Mouse (Mus musculus) B cell, adult 2 months (primary cell): ENCODE data around the gene Senp5.
"Not testable (repeated sequence)": the region's sequence is repeated elsewhere in the genome, so short reads cannot be mapped to it uniquely, and the experiment has no call there.

Experiments
- DNase-seq, 2 experiments: peaks; one replicate each; pipeline ENCODE4 v3.0.0; 2022

Gene Senp5

DNA sequence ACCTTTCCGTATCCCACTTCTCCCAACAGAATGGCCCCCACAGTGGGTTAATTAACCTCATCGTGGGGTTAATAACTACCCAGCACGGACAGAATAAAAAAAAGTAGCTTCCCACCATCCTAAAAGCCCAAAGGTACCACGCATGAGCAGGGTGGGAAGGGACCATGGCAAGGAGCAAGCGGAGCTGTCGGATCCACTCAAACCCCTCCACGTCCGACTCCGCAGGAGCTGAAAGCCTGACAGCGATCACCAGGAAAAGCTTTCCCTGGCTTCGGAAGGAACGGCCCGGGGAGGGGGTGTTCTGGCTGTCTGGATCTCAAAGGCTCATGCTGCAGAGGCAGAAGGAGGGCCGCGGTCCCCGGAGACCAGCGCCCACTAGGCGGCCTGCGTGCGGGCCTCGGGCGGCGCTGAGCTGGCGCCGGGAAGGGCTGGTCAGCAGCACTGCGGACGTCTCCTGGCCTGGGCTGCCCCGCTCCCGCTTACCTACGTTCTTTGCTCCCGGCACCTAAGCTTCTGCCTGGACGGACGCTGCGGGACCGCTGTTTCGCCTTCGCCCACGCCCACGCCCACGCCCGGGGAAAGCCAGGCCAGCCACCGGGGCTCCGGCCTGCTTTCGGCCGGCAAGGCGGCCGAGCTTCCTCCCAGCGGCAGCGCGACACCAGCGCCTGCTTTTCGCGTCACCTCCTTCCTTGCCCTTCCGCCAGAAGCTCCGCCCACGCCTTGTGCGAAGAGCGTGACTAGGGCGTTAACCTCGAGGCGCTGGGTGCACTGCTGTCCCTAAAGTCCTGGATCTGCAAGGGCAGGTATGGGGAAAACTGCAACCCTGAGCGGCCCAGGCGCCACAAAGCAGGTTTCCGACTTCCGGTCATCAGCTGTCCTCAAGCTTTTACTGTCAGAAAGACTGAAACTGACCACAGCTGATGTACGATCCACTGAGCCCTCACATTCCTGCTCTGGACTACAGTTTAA lies at the start of gene Senp5:
Gene Senp5, minus strand, starts transcription at position 779 of the 969 bp plus-strand sequence.
- peak; percentile 88 to 89 for DNase-seq

DNA sequence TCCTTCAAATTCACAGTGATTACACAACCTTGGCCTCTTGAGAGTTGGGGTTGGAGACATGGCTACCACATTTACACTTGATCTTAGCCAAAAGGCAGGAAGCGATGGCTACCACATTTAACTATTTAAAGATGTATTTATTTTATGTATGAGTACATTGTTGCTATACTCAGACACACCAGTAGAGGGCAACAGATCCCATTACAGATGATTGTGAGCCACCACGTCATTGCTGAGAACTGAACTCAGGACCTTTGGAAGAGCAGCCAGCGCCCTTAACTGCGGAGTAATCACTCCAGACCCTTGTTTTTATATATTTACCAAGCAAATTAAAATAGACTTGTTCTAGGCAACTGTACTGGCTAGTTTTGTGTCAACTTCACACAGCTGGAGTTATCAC lies 39.3 kb upstream of the Senp5 start:
- DNase-seq = no peak

DNA sequence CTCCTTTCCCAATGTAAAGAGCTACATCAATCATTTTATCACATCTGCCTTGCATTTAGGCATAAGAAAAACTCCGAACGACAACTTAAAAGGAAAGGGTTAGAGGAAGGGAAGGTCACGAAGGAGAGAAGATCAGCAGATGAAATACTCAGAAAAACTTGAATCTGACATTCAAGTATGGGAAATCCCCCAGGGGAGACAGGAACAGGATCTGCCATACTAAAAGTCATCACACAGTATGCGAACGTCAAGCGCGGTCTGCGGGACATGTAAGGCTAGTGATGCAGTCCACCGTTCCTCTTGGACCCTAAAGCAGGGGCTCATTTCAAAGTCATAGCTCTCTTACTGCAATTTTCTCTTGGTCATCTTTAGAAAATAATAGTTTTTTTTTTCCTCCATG lies 16.6 kb upstream of the Senp5 start:
- no peak for DNase-seq

GRCm38 (mm10) chr16:32010330-32010729 lies 7.2 kb upstream of the Senp5 start:
- no peak for DNase-seq

- no peak for DNase-seq
Observed at GRCm38 (mm10) chr16:32009913-32010312, 6.8 kb upstream of the Senp5 start.

DNA sequence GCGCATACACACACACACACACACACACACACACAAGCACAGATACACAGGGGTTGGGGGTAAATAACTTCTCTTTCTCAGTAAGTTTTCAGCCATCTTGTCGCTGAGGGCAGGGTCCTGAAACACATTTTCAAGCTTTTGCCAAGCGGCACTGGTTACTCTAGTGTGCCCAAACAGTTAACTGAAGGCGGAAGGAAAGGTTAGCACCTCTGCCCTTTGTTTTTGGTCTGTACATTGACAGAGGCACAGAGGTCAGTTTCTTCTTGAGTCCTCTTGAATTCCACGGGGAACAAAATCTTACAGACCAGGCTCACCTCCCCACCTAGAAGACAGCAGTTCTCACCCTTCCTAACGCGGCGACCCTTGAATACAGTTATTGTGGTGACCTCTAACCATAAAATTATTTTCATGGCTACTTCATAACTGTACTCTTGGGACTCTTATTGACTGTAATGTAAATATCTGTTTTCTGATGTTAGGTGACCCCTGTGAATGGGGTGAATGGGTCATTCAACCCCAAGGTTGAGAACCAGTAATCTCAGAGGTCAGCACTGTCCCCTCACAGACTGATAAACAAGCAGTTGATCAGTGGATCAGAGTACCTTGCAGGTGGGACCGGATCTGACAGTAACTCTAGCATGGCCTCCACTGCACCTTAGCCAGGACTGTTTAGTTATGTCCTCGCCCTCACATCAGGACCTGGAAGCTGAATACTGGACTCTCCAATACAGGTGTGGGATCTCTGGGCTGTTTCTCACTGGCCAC lies 5.6 kb upstream of the Senp5 start:
- DNase-seq = no peak

GRCm38 (mm10) chr16:32004731-32005130 lies 1.6 kb upstream of the Senp5 start:
- DNase-seq = no peak

DNA sequence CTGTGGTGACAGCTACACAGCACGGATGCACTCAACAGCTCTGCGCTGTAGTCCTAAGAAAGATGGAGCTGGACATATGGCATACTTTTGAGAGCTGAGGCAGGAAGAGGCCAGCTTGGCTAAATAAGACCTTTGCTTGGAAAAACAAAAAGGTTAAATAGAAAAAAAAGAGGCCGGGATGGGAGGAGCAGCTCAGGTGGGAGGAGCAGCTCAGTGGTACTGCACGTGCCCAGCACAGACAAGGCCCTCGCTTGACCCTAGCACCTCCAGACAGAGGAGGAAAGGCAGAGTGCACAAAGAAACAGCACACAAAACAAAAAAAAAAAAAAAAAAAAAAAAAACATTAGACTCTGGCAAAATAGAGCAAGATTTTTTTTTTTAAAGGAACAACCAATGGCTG lies 6.7 kb downstream of the Senp5 start:
- DNase-seq = no peak

DNA sequence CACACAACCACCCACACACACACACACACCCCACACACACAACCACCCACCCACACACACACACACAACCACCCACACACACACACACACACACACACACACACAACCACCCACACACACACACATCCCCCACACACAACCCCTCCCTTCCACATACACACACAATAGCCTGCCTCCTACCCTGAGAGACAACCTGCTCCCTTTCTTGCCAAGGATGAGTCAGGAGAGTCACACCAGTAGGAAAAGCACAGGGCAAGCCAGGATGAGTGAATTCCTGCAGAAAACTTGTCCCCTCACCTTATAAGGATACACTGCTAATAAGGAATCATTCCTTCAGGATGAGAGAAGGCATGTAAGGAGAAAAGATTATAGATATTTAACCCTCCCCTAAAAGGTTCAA lies 9.1 kb downstream of the Senp5 start:
- DNase-seq = no peak

DNA sequence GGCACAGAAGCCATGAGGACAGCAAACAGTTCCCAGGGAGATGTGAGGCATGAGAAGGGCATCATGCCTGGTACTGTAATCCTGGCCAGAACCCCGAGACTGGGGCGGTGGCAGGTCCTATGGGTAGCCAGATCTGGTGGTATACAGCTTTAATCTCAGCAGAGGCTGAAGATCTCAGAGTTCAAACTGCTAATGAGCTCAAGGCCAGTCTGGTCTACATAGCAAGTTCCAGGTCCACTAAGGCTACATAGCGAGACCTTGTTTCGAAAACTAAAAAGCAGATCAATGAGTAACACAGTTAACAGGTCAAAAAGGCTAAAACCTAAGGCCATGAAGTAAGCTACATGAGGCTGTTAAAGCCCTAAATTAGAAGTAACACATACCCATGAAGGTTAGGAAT lies 9.9 kb downstream of the Senp5 start:
- DNase-seq = no peak

DNA sequence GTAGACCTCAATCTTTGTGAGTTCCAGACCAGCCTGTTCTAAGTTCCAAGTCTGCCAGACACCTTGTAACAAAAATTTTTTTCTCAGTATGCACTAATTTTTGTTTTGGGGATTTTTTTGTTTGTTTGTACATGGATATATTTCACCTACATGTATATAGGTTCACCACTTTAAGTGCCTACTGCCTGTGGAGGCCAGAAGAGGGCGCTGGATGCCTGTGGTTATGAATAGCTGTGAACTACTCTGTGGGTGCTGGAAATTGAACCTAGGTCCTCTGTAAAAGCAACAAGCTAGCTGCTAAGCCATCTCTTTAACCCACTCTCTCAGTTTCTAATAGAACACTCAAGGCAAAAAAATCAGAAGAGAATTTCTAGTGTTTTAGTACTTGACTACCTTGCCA lies 11.0 kb downstream of the Senp5 start:
- DNase-seq = peak; percentile 15

GRCm38 (mm10) chr16:31980946-31981345 lies 22.1 kb downstream of the Senp5 start:
- no peak for DNase-seq

GRCm38 (mm10) chr16:31979501-31979900 lies 23.6 kb downstream of the Senp5 start:
- DNase-seq = no peak

GRCm38 (mm10) chr16:31975258-31975657 lies 27.8 kb downstream of the Senp5 start:
- DNase-seq = no peak

- DNase-seq = no peak
Observed at GRCm38 (mm10) chr16:31963224-31963623, 39.9 kb downstream of the Senp5 start.

DNA sequence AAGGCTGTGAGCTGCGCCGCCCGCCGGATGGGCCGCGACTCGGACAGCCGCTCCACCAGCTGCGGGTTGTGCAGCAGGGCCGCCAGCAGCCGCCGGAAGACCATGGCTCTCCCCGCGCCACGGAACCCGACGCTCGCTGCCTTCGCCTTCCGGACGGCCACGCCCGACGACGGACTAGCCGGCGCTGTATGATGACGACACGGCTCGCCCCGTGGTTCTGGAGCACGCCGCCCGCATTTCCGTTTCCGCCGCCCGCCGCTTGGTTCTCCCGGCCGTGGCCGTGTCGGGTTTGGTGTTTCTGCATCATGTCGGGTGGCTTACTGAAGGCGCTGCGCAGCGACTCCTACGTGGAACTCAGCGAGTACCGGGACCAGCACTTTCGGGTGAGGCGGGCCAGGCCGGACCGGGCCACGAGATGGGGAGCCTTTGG lies 54.7 kb downstream of the Senp5 start, which contains the start of the genes 0610012G03Rik and Ncbp2:
Gene 0610012G03Rik, minus strand, starts transcription at position 150 of the 430 bp plus-strand sequence.
Gene Ncbp2, plus strand, starts transcription at position 169 of the 430 bp plus-strand sequence.
- peak; percentile 98 for DNase-seq

DNA sequence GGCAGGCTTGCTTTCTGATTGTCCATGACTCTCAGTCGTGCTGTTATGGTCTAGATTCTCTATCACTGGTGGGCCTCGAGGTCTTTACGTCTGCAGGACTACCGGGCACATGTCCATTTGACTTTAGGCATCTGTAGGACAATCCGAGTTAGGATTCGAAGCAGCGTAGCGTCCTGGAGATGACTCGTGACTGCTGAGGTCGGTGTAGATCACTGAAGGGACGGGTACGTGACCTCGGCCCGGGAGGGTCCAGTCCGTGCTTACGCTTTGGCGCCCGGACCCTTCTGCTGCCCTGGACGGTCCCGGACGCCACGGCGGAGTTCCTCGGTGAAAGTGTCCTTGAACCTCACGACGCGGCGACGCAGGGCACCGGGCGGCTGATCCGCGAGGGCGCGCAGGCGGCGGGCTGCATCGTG lies 55.2 kb downstream of the Senp5 start:
- no peak for DNase-seq

DNA sequence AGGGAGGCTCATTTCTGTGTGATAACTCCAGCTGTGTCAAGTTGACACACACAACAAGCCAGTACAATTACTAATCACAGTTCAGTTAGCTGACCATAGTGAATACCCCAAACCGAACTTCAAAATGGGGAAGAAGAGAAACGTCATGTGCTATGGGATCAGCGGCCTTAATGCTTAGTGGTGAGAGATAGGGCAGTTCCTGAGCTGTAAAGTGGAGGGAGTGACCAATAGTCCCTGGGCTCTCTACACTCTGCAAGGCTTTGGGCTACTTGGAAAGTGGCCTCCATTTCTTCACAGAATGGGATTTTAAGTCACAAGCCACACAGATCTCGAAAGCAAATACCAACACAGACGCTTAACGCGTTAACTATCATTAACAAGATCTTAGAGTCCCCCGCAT lies 55.8 kb downstream of the Senp5 start:
- DNase-seq = no peak

GRCm38 (mm10) chr16:31945986-31946385 lies 57.1 kb downstream of the Senp5 start:
- DNase-seq = not testable (repeated sequence)

DNA sequence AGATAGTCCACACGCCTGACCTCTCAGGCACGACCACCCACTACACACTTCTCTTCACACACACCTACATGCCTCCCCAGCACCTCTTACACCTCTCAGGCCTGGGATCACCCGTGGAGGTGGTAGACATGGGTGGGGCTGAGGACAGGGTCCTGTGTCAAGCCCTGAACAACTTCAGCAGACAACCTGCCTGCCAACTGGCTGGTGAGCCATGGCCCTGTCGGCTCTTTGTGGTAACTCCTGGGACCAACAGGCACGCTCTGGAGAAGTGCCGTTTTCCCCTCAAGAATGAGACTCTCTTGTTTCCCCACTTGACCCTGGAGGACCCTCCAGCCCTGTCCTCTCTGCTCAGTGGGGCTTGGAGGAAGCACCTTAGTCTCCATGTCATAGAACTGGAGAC lies 57.7 kb downstream of the Senp5 start:
- DNase-seq = no peak

GRCm38 (mm10) chr16:31944698-31945255 lies 58.3 kb downstream of the Senp5 start:
- no peak for DNase-seq

- peak; percentile 86 to 87 for DNase-seq
Observed at GRCm38 (mm10) chr16:31943980-31944379, 59.1 kb downstream of the Senp5 start.

- DNase-seq = no peak
Observed at GRCm38 (mm10) chr16:31940586-31940985, 62.5 kb downstream of the Senp5 start.
